Mouse (Mus musculus): ENCODE results near the gene Klhdc10. TPM values are rescaled to one million over a fixed set of nuclear protein-coding genes. Genes with fewer than 3 reads are reported as not detected.
A peak's percentile ranks its signal among the peaks of the same experiment; 100 is the strongest.

The Klhdc10 gene
- total RNA-seq, 2 experiments from 2014 or later: 14.5 to 35.3 TPM

GRCm38 (mm10) chr6:30465586-30465985, 63.9 kb downstream of the Klhdc10 start:
- ATAC-seq (ENCODE audit: poor library complexity, severe bottlenecking): no peak

- ATAC-seq (ENCODE audit: poor library complexity, severe bottlenecking): no peak
Measured at GRCm38 (mm10) chr6:30468058-30468457, 66.4 kb downstream of the Klhdc10 start.

GRCm38 (mm10) chr6:30468684-30469083, 67.0 kb downstream of the Klhdc10 start:
- ATAC-seq (ENCODE audit: poor library complexity, severe bottlenecking): no peak

- no peak for ATAC-seq (ENCODE audit: poor library complexity, severe bottlenecking)
Measured at GRCm38 (mm10) chr6:30469370-30469769, 67.7 kb downstream of the Klhdc10 start.

GRCm38 (mm10) chr6:30471706-30472105, 70.0 kb downstream of the Klhdc10 start:
- ATAC-seq (ENCODE audit: poor library complexity, severe bottlenecking): no peak

- ATAC-seq (ENCODE audit: poor library complexity, severe bottlenecking): no peak
Measured at GRCm38 (mm10) chr6:30476025-30476765, 74.5 kb downstream of the Klhdc10 start.

GRCm38 (mm10) chr6:30477210-30477714, 75.6 kb downstream of the Klhdc10 start:
- ATAC-seq (ENCODE audit: poor library complexity, severe bottlenecking): no peak

GRCm38 (mm10) chr6:30477784-30478183, 76.1 kb downstream of the Klhdc10 start:
- ATAC-seq (ENCODE audit: poor library complexity, severe bottlenecking): no peak

- ATAC-seq (ENCODE audit: poor library complexity, severe bottlenecking): no peak
Measured at GRCm38 (mm10) chr6:30479418-30479817, 77.8 kb downstream of the Klhdc10 start.

GRCm38 (mm10) chr6:30482908-30483307, 81.2 kb downstream of the Klhdc10 start:
- ATAC-seq (ENCODE audit: poor library complexity, severe bottlenecking): no peak

- no peak for ATAC-seq (ENCODE audit: poor library complexity, severe bottlenecking)
Measured at GRCm38 (mm10) chr6:30486504-30486903, 84.8 kb downstream of the Klhdc10 start.

GRCm38 (mm10) chr6:30499049-30499448, 97.4 kb downstream of the Klhdc10 start:
- peak; percentile 80 for ATAC-seq (ENCODE audit: poor library complexity, severe bottlenecking)

Other genes with a start within 250 kb of the Klhdc10 start
- gene Ube2h, start 97.3 kb upstream of the Klhdc10 start, total RNA-seq (2015): 16.8 and 18.5 TPM in 2 replicates
- gene Ube2h, start 97.3 kb upstream of the Klhdc10 start, total RNA-seq (2017): 21.1 and 31.3 TPM in 2 replicates
- gene Zc3hc1, start 10.8 kb upstream of the Klhdc10 start, total RNA-seq (2015): 17.3 and 18.3 TPM in 2 replicates
- gene Zc3hc1, start 10.8 kb upstream of the Klhdc10 start, total RNA-seq (2017): 21.5 and 24.8 TPM in 2 replicates
- gene Tmem209, start 107.9 kb downstream of the Klhdc10 start, total RNA-seq (2015): 40.3 and 42.3 TPM in 2 replicates
- 24.0 and 39.0 TPM in 2 replicates for gene Tmem209, start 107.9 kb downstream of the Klhdc10 start, total RNA-seq (2017)
- 0.68 TPM in 1 of 2 replicates, not detected in the other for gene Ssmem1, start 108.0 kb downstream of the Klhdc10 start, total RNA-seq (2015)
- gene Ssmem1, start 108.0 kb downstream of the Klhdc10 start, total RNA-seq (2017): 0.44 and 1.1 TPM in 2 replicates
- 0.27 TPM in 1 of 2 replicates, not detected in the other for gene Cpa2, start 139.7 kb downstream of the Klhdc10 start, total RNA-seq (2015)
- gene Cpa2, start 139.7 kb downstream of the Klhdc10 start, total RNA-seq (2017): not detected in 2 replicates
- gene Cpa4, start 166.5 kb downstream of the Klhdc10 start, total RNA-seq (2015): not detected in 2 replicates
- not detected in 2 replicates for gene Cpa4, start 166.5 kb downstream of the Klhdc10 start, total RNA-seq (2017)
- not detected in 2 replicates for gene Cpa5, start 209.1 kb downstream of the Klhdc10 start, total RNA-seq (2015)
- not detected in 2 replicates for gene Cpa5, start 209.1 kb downstream of the Klhdc10 start, total RNA-seq (2017)
- not detected in 2 replicates for gene Cpa1, start 237.3 kb downstream of the Klhdc10 start, total RNA-seq (2015)
- gene Cpa1, start 237.3 kb downstream of the Klhdc10 start, total RNA-seq (2017): not detected in 2 replicates